Mouse (Mus musculus) heart, postnatal 36 days (tissue): ENCODE data around the gene Smurf2. TPM values are rescaled to one million over a fixed set of nuclear protein-coding genes. Genes with fewer than 3 reads are reported as not detected.

Experiments used
- DNase-seq, 2 experiments: peaks; one replicate each; pipeline ENCODE4 v3.0.0; 2021 to 2022
- intact Hi-C: fragments of 180-260 bp; cut with DNase I; formaldehyde crosslinking; loops from one replicate; pipeline ENCODE4 v1.15.1; 2025
- total RNA-seq, 2 experiments: library from RNA; stranded (reverse); gene quantifications; 2 replicates each; pipeline ENCODE4 v1.2.3; 2021

The Smurf2 gene
- total RNA-seq: 10 to 100 TPM; 35.9 to 38.9 TPM

DNA sequence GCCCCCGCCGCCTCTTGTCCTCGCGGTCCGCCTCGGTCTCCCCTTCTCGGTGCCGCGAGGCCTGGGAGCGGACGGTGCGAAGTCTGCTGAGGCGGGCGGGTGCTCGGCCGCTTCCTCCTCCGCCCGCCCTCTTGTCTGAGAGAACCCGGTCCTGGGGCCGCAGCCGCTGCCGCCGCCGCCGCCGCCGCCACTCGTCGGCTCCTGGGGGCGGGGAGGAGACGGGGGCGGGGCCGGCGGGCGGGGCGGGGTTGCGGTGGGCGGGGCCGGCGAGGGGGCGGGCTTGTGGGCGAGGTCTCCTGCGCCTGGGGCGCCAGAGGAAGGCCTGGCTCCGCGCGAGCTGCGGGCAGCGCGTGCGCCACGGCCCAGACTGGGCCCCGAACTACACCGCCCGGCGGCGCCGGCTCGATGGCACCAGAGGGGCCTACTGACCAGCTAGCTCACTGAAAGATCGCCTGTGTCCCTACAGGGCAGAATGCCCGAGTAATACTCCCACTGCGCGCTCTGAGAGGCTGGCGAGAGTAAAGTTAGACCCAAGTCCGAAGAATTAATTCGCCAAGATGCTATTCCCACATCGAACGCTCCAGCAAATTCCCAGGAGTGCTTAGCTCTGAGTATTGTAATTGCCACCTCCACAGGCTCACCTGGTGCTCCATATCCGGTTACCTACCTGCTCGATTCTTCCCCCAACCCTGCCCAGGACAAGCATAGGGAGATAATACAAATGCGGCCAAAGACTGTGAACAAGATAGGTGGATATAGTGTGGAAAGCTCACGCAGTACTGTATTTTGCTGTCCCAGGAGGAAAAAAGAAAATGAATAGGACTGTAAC lies at the start of gene Smurf2:
Smurf2 (minus strand) TSS at position 165 of the 829 bp plus-strand sequence.
- intact Hi-C loops: loop anchor here (1.0 to 2.0 kb wide), 2 partner anchors 60 to 132 kb away; partner anchors contain the start of genes Cep95 and Ddx5
- peak; percentile 82 to 91 for DNase-seq

DNA sequence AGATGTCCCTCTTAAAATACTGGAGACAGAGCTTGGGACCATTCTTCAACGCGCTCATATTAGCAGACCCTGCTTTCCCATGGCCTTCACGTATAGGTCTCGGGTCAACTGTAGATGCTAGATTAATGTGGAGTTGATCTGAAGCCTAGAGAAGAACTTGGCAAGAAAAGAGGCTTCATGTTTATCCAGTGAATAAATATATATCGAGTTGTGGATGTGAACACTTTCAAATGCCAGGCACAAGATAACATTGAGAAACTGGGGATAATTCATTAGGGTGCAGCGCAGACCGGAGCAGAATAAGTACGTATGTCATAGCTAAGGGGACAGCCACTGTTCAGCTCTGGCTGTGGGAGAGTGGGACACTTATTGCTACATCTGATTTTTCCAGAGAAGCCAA lies 49.3 kb upstream of the Smurf2 start:
- intact Hi-C loops: no loop called here

DNA sequence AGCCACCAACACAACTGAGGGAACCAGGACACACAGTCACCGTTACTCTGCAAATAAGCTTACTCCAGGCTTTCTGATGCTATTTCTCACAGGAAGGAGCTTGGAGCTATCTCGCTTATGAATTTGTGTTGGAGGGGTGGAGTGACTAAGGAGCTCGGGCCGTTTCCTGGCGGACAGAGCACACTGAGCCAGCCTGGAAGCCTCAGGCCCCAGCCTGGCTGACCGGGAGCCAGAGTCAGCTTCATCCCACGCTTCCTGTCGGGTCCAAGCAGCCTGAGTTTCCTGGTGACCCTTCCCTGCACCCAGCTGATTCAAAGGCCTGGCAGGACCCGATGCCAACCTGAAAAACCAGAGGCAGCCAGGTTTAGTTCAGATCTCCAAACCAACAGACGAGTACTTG lies 47.1 kb upstream of the Smurf2 start:
- DNase-seq: peak; percentile 62 to 66
- intact Hi-C loops: no loop called here

More for the DNA sequence above, 49.3 kb upstream of the Smurf2 start:
- DNase-seq: no peak

DNA sequence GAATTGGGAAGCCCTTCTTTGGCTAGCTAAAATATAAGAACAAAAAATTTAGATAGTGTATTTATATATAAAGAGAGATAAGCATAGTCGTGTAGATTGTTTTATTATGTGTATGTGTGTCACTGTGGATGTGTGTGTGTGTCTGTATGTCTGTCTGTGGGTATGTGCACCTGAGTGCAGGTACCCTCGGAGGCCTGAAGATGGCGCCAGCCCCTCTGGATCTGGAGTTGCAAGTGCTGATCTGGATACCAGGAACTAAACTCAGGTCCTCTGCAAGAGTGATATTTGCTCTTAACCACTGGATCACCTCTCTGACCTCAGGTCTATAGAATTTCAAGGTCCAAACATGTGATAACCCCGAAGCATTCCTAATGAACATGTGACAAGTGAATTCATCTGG lies 45.4 kb upstream of the Smurf2 start:
- no peak for DNase-seq
- intact Hi-C loops: no loop called here

DNA sequence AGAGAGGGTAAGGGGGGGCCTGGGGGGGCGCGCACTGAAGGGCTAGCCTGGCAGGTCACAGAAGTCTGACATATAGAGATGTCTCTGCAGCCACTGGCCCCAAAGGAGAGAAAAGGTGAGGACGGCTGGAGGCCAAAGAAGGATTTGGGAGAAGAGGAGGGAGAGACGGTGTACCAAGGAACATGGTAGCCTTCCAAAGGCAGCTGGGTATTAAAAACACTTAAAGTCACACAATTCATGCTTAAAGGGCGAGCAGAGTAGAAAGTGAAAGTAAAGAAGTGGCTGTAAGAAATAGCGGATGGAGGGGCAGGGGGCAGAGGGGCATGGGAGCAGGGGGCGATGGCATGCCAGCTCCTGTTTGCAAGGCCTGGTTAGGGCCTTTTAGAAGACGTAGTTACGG lies 41.8 kb upstream of the Smurf2 start:
- DNase-seq: no peak
- intact Hi-C loops: no loop called here

DNA sequence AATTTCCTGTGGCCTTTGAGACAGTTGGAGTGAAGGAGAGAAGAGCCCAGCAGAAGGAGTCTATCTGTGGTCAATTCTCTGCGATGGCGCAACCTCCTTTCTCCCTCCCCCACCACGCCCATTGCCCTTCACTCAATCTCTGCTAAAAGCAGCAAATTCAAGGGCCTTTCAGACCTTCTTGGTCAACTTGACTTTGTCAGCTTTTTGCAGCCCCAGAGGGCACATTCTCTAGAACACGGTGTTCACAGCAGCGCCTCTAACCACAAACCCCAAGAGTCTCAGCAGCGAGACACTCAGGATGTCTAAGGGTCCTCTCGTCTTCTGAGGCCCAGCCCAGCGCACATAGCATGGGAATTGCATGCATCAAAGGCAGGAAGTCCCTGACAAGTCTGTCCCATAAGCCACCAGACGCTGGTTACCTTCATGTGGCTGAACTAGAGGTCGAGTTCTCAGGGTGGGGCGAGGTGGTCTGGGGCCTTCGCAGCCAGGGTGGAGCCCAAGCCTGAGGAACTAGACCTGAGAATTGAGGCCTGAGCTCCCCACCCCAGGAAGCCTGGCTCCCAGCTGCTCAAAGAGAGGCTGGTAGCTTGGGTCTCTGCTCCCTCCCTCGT lies 41.1 kb upstream of the Smurf2 start:
- peak in 1 of 2 experiments; percentile 47 for DNase-seq
- intact Hi-C loops: no loop called here

DNA sequence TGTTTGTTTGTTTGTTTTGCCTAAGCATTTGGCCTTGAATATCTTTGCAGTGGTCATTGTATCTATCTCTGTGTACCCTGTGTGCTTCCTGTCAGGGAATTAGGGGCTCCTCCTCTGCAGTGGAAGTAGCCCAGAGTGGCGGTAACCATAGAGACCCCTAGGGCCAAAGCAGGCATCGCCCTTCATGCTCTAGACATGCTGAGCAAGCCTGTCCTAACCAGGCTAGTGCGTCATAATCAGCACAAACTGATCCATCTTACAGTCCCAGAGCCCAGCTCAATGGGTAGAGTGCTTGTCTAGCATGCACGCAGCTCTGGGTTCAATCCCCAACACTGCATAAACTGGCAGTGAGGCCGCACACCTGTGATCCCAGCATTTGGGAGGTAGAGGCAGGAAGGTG lies 38.6 kb upstream of the Smurf2 start:
- DNase-seq: no peak
- intact Hi-C loops: no loop called here

DNA sequence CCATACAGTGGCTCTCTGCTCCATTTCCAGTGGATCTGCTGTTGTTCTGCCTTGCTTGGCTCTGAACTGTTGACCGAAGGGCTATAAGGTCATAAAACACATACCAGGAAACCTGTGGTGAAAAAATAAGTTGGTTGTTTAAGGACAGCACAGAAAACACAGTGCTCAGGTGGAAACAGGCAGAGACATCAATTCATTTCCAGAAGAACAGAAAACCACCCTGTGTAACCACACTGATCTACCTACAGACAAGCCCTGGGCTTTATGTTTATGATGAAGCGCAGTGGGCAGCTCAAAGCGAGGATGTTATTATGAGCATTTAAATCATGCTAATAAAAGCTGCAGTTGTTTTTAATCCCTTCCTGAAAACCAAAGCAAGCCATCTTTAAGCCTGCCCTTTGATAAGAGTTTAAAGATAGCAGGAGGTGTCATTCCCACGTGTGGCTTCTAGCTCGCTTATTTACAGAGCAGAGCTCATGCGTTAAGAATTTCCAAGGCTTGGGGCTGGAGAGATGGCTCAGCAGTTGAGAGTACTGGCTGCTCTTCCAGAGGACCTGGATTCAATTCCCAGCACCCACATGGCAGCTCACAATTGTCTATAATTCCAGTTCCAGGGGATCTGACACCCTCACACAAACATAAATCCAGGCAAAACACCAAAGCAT lies 38.0 kb upstream of the Smurf2 start:
- intact Hi-C loops: no loop called here
- no peak for DNase-seq

DNA sequence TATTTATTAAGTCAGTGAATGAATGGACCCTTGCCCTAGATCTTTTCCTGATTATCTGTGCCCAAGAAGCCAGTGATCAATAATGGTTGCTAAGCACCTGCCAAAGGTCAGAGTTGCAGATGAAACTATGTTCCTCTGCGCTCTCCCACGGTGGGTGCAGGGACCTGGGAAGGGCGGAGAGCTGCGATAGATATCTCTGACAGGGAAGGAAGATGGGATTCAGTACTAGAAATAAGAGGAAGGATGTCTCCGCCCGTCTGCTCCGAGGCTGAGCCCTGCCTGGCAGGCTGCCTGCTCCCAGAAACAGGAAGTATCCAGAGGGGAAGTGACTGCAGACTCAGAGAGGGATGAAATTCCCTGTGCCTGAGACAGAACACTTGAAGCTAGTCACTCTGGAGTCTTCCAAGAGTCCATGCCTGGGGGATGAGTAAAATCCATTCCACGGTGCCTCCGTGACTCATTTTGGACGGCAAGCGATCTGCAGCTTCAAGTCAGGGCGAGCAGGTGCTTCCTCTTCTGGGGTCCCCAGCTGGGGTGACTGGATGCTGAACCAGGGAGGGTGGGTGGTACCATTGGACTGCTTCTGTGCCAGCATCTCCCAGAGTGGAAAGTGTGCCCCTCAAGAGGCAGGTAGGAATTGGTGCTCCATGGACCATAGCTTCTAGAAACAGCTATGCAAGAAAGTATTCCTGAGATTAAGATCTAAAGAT lies 36.9 kb upstream of the Smurf2 start:
- intact Hi-C loops: no loop called here
- DNase-seq: peak; percentile 84

DNA sequence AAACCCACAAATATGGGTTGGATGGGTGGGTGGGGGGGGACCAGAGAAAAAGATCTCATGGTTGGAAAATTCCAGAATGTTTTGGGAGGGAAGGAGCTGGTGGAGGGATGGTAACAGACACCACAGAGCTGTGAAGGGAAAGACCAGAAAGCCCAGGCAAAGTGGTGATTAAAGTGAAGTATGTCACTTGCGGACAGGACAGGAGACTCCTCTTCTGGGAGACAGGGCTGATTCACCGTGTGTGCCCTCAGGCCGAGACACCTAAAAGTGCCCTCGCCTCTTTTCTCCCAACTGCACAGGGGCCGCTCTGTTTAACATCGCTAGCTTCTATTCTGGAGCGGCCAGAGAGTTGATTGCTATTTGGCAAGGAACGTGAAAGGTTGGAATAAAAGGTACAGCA lies 34.1 kb upstream of the Smurf2 start:
- intact Hi-C loops: no loop called here
- DNase-seq: no peak

DNA sequence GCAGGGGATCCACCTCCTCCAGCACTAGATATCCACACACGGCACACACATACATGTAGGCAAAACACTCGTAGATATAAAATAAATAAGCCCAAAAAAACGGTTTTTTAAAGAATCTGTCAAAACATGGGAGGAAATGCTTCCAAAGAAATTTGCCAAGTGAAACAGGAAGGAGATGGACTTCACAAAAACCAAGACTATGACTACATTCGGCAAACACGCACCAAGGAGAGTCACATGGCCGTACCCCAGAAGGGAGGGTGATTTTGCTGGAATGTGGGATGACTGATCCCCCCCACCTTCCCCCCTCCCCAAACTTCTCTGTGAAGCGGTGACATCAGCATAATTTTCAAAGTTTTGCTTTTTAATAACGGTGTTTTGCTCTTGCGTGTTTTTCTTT lies 33.6 kb upstream of the Smurf2 start:
- no peak for DNase-seq

DNA sequence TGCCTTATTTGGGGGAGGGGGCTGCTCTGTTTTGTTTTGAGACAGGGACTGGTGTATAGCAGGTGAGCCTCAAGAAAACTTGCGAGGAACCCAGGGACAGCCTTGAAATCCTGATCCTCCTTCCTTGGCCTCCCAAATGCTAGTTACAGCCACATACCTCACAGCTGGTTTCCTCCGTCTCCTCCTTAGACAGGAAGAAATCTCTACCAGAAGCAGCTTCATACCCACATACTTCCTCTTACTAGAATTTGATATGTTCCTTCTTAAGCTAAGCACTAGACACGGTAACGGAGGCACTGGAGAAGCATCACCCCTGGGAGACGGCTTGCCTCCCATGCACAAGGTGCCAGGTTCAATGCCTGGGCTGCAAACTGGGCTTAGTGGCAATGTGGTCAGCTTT lies 16.8 kb upstream of the Smurf2 start:
- intact Hi-C loops: no loop called here
- DNase-seq: no peak

More for the DNA sequence above, 33.6 kb upstream of the Smurf2 start:
- intact Hi-C loops: no loop called here

DNA sequence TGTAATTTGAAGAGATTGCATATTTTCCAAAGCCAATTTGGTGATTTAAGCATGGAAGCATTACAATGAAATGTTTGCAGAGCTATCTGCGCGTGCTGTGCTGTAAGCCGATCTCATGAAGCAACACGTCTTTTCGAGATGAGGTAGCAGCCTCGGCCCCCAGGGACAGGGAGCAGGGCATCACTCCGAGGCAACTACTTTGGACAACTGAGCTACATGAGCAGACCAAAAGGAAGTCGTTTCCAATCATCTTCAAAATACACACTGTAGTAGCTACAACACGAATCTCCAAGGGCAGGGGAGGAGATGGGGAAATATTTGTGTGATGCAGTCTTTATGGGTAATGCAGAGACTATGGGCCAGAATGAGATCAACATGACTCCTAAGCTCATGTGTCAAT lies 9.9 kb upstream of the Smurf2 start:
- DNase-seq: peak; percentile 24 to 25
- intact Hi-C loops: no loop called here

DNA sequence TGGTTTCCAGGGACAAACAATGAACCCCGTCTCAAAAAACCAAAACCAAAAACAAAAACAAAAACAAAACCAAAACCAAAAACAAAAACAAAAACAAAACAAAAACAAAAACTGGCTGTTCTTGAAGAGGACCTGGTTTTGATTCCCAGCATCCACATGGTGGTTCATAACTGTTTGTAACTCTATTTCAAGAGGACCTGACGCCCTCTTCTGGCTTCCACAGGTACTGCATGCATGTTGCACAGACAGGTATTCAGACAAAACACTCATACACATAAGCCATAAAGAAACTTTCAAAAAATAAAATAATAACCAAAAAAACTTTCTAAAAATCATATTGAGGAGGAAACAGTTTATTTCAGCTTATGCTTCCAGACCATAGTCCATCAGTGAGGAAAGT lies 8.4 kb upstream of the Smurf2 start:
- intact Hi-C loops: no loop called here

DNA sequence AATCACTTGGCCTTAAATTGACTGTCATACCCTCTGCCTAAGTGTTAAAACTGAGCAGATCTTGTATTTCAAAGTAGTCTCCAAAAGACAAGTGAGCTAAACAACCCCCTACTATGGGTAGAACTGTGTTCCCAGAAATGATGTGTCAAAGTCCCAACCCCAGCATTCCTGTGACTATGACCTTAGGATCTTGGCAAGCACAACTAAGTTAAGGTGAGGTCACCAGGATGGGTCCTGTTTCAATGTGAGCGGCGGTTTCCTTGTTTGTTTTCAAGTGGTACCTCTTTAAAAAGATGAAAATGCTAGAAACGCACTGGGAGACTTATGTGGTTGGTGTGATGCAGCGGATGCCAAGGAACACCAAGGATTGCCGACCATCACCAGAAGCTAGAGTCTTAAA lies 7.4 kb upstream of the Smurf2 start:
- intact Hi-C loops: no loop called here
- no peak for DNase-seq

More for the DNA sequence above, 8.4 kb upstream of the Smurf2 start:
- DNase-seq: no peak

DNA sequence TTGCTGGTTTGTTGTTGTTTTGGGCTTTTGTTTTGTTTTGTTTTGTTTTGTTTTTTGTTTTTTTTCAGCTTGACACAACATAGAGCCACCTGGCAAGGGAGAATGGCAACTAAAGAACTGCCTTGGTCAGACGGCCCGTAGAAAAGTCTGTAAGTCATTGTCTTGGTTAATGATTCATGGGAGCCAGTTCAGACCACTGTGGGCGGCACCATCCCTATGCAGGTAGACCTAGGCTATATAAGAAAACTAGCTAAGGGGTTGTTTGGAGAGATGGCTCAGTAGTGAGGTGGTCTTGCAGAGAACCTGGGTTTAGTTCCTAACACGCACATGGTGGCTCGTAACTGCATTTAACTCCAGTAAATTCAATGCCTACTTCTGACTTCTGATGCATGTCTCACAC lies 6.7 kb upstream of the Smurf2 start:
- DNase-seq: no peak
- intact Hi-C loops: no loop called here

DNA sequence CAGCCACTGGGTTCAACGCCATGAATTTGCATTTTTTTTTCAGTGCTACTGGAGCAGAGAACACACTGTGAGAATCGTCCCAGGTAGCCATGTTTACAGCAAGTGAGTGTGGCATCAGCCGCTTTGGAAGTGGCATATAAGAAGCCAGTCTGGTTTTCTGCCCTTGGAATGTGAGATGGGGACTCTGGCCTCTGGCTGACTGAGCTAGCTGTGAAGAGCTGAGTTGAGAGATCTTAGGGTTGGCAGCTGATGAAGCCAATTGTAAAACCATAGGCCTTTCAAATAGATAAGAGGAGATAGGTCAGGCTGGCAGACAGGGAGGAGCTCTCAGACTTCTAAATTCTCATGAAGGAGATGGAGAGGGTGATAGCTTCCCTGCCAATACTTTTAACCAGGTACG lies 6.2 kb upstream of the Smurf2 start:
- intact Hi-C loops: no loop called here
- DNase-seq: no peak

DNA sequence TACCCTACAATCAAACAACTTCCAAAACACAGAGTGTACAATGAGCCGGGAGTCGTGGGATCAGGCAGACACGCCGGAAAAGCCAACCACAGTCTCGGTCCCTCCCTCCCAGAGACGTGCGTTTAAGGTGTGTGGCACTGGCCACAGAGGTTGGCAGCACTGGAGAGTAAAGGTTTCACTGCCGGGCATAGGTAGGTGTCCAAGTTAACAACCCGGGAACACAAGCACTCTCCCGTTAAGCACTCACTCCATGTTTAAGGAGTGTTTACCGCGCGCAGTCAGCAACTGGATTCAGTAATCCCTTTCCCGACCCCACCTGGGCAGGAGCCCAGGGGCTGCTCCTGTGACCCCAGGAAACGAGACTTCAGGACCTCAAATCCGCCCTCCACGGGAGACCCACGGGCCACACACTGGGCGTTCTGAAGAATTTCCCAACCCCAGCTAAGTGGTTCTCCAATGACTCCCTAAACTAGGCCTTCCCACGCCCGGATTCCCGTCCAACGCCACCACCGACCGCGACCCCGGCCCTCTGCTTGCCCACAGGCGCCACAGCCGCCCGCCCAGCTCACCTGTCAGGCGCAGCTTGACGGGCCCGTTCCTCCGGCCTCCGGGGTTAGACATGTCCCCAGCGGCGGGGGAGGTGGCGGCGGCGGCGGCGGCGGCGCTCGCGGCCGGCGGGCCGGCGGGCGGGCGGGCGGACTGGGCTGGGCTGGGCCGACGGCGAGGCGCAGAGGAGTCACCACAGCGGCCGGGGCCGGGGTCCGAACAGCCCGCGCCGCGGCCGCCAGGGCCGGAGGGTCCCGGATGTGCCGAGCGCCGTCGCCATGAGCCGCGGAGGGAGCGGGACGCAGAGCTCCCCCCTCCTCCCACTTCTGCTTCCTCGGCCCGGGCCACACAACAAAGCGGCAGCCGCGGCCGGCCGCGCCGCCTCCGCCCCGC lies 634 bp downstream of the Smurf2 start:
- intact Hi-C loops: loop anchor here (2.0 kb wide), 1 partner anchor 131 kb away; the partner anchor contains the start of genes Cep95 and Ddx5
- peak; percentile 48 to 70 for DNase-seq

DNA sequence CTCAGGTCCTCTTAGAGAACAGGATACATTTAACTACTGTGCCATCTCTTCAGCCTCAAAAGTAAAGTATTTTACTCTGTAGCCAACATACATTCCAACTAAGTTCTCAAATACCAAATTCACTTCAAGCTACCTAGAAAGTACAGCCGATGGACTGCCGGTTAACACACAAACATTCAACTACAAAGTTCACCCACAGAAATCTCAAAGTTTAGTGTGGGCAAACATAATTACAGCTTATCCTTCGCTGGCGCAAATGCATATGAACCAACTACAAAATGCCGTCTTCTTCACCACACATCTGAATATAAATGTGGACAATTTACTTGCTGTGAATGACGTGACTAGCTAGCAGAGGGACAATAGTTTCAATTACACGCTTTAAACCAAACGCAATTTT lies 1.6 kb downstream of the Smurf2 start:
- no peak for DNase-seq

DNA sequence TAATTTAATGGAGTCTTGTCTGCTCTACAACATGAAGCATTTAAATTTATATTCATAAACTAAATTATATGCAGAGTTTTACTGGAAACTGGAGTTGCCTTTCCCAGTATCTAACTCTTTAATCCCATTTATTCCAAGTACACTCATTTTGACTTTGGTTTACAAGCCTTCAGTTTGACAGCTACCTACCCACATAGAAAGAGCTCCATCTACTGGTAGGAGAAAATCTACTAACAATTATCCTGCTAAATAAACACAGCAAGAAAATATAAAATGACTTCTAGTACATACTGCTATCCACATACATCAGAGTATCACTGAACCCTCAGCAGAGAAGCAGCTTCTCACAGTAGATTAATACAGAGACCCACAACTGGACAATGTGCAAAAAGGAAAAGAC lies 9.3 kb downstream of the Smurf2 start:
- DNase-seq: no peak
- intact Hi-C loops: loop anchor here (2.0 kb wide), 1 partner anchor 60 kb away; no protein-coding TSS in a partner anchor

More for the DNA sequence above, 1.6 kb downstream of the Smurf2 start:
- intact Hi-C loops: no loop called here
